Mouse (Mus musculus) neural tube, embryonic 15.5 days (tissue): ENCODE results near the gene Maats1. TPM values are rescaled to one million over a fixed set of nuclear protein-coding genes. Genes with fewer than 3 reads are reported as not detected.

Experiments
- ATAC-seq: fragments of 200-750 bp; cut with Nextera tagmentation; 2 replicates; pipeline ENCODE4 v1.8.0; 2017; ENCODE audit warnings: mild to moderate bottlenecking, moderate TSS enrichment, moderate library complexity; ENCODE audit not compliant: low FRiP score
- H3K27ac ChIP-seq: fragments of 300-500 bp; sonication (generic); replicated peaks from 2 replicates; pipeline ENCODE4 v1.5.1; 2015; ENCODE audit warnings: mild to moderate bottlenecking, inconsistent platforms
- H3K27me3 ChIP-seq: fragments of 300-500 bp; sonication (generic); replicated peaks from 2 replicates; pipeline ENCODE4 v1.6.1; 2015; ENCODE audit warnings: inconsistent platforms
- H3K36me3 ChIP-seq: fragments of 300-500 bp; sonication (generic); 2 replicates; pipeline ENCODE4 v1.6.1; 2015; ENCODE audit warnings: inconsistent platforms
- H3K4me1 ChIP-seq: fragments of 300-500 bp; sonication (generic); 2 replicates; pipeline ENCODE4 v1.6.1; 2015; ENCODE audit warnings: inconsistent platforms
- H3K4me2 ChIP-seq: fragments of 300-500 bp; sonication (generic); 2 replicates; pipeline ENCODE4 v1.6.1; 2015; ENCODE audit warnings: inconsistent platforms, mild to moderate bottlenecking, moderate library complexity
- H3K4me3 ChIP-seq: fragments of 300-500 bp; sonication (generic); replicated peaks from 2 replicates; pipeline ENCODE4 v1.5.1; 2015; ENCODE audit warnings: mild to moderate bottlenecking, inconsistent platforms
- H3K9ac ChIP-seq: fragments of 300-500 bp; sonication (generic); replicated peaks from 2 replicates; pipeline ENCODE4 v1.6.1; 2015; ENCODE audit warnings: mild to moderate bottlenecking, inconsistent platforms
- H3K9me3 ChIP-seq: fragments of 300-500 bp; sonication (generic); replicated peaks from 2 replicates; pipeline ENCODE4 v1.6.1; 2016; ENCODE audit warnings: inconsistent platforms
- WGBS: fragments of 180-500 bp; shearing (Covaris S2); methylation state at CpG from one replicate; pipeline ENCODE4 v1.1.7; 2015; ENCODE audit warnings: mixed read lengths; 5-methylcytosine and 5-hydroxymethylcytosine counted together
- polyA plus RNA-seq: library from polyadenylated mRNA; unstranded; fragments of >200 nt; fragmentation: Nextera tagmentation; extraction: Ambion mirVana; gene quantifications from 2 replicates; pipeline ENCODE4 v1.2.1, GENCODE M21; 2015

The Maats1 gene
- polyA plus RNA-seq = 0.40 and 0.88 TPM in 2 replicates

- Histone ChIP-seq H3K4me2 (peak within 1 kb of the TSS; percentile 85), H3K4me1 (peaks cover 9% of the 10 kb centered on the region), H3K36me3 (no peaks in the 10 kb centered on the region), H3K27me3 (no peaks in the 10 kb centered on the region), H3K9ac (peak within 1 kb of the TSS; percentile 54), H3K27ac (peak within 1 kb of the TSS; percentile 61; the same call in 1 of the 2 replicates), H3K9me3 (no peaks in the 10 kb centered on the region), H3K4me3 (peak within 1 kb of the TSS; percentile 48)
- WGBS = 8% methylated on average over 30 of the region's 30 CpGs
- peak; percentile 92 for ATAC-seq
These were observed at the start of gene Maats1 for GRCm38 (mm10) chr16:38341396-38342324. TSS of gene Maats1 (minus strand) at chr16:38342143.

- H3K9ac ChIP-seq = no peak overlapping the region
- H3K36me3 ChIP-seq = no peaks in the 10 kb centered on the region
- WGBS = 95% methylated on average over 7 of the region's 7 CpGs
- no peak overlapping the region for H3K27ac ChIP-seq
- no peaks in the 10 kb centered on the region for H3K9me3 ChIP-seq
- no peak for ATAC-seq
- no peaks in the 10 kb centered on the region for H3K27me3 ChIP-seq
- no peaks in the 10 kb centered on the region for H3K4me1 ChIP-seq
- H3K4me2 ChIP-seq = no peak overlapping the region
- H3K4me3 ChIP-seq = no peak overlapping the region
These were observed 48.4 kb upstream of the Maats1 start for GRCm38 (mm10) chr16:38390322-38390721.

GRCm38 (mm10) chr16:38389284-38389893, 47.4 kb upstream of the Maats1 start:
- H3K4me3 ChIP-seq = no peak overlapping the region
- ATAC-seq = no peak
- WGBS = 71% methylated on average over 8 of the region's 8 CpGs
- H3K9ac ChIP-seq = no peak overlapping the region
- H3K9me3 ChIP-seq = no peaks in the 10 kb centered on the region
- H3K4me1 ChIP-seq = no peaks in the 10 kb centered on the region
- H3K4me2 ChIP-seq = no peak overlapping the region
- H3K27ac ChIP-seq = no peak overlapping the region
- H3K36me3 ChIP-seq = no peaks in the 10 kb centered on the region
- H3K27me3 ChIP-seq = no peaks in the 10 kb centered on the region

GRCm38 (mm10) chr16:38388757-38389156, 46.8 kb upstream of the Maats1 start:
- no peak overlapping the region for H3K9ac ChIP-seq
- H3K4me1 ChIP-seq = no peaks in the 10 kb centered on the region
- H3K27ac ChIP-seq = no peak overlapping the region
- H3K9me3 ChIP-seq = no peaks in the 10 kb centered on the region
- H3K27me3 ChIP-seq = no peaks in the 10 kb centered on the region
- H3K4me2 ChIP-seq = no peak overlapping the region
- H3K36me3 ChIP-seq = no peaks in the 10 kb centered on the region
- WGBS = 80% methylated on average over 6 of the region's 6 CpGs
- ATAC-seq = no peak
- H3K4me3 ChIP-seq = no peak overlapping the region

GRCm38 (mm10) chr16:38387389-38387788, 45.4 kb upstream of the Maats1 start:
- Histone ChIP-seq H3K36me3 (no peaks in the 10 kb centered on the region), H3K9ac (no peak overlapping the region), H3K4me2 (no peak overlapping the region), H3K27ac (no peak overlapping the region), H3K9me3 (no peaks in the 10 kb centered on the region), H3K4me3 (no peak overlapping the region), H3K4me1 (no peaks in the 10 kb centered on the region), H3K27me3 (no peaks in the 10 kb centered on the region)
- WGBS = 88% methylated on average over 6 of the region's 6 CpGs
- no peak for ATAC-seq

- WGBS = 92% methylated on average over 4 of the region's 4 CpGs
- Histone ChIP-seq H3K4me2 (no peak overlapping the region), H3K9me3 (no peaks in the 10 kb centered on the region), H3K4me1 (no peaks in the 10 kb centered on the region), H3K9ac (no peak overlapping the region), H3K27me3 (no peaks in the 10 kb centered on the region), H3K27ac (no peak overlapping the region), H3K36me3 (no peaks in the 10 kb centered on the region), H3K4me3 (no peak overlapping the region)
- no peak for ATAC-seq
These were observed 43.8 kb upstream of the Maats1 start for GRCm38 (mm10) chr16:38385700-38386099.

- Histone ChIP-seq H3K27ac (no peak overlapping the region), H3K27me3 (no peaks in the 10 kb centered on the region), H3K4me1 (no peaks in the 10 kb centered on the region), H3K9ac (no peak overlapping the region), H3K4me2 (no peak overlapping the region), H3K36me3 (no peaks in the 10 kb centered on the region), H3K9me3 (no peaks in the 10 kb centered on the region), H3K4me3 (no peak overlapping the region)
- 92% methylated on average over 6 of the region's 6 CpGs for WGBS
- no peak for ATAC-seq
These were observed 43.3 kb upstream of the Maats1 start for GRCm38 (mm10) chr16:38385184-38385634.

GRCm38 (mm10) chr16:38383683-38384082, 41.7 kb upstream of the Maats1 start:
- no peaks in the 10 kb centered on the region for H3K36me3 ChIP-seq
- 79% methylated on average over 2 of the region's 2 CpGs for WGBS

GRCm38 (mm10) chr16:38379926-38380325, 38.0 kb upstream of the Maats1 start:
- WGBS = 93% methylated on average over 3 of the region's 3 CpGs
- Histone ChIP-seq H3K4me1 (peaks cover 12% of the 10 kb centered on the region), H3K4me3 (no peak overlapping the region), H3K9ac (no peak overlapping the region), H3K4me2 (no peak overlapping the region), H3K27ac (no peak overlapping the region), H3K27me3 (no peaks in the 10 kb centered on the region), H3K9me3 (no peaks in the 10 kb centered on the region), H3K36me3 (no peaks in the 10 kb centered on the region)
- no peak for ATAC-seq

More at GRCm38 (mm10) chr16:38383683-38384082, 41.7 kb upstream of the Maats1 start:
- Histone ChIP-seq H3K9ac (no peak overlapping the region), H3K4me2 (no peak overlapping the region), H3K9me3 (no peaks in the 10 kb centered on the region), H3K4me3 (no peak overlapping the region), H3K4me1 (no peaks in the 10 kb centered on the region), H3K27me3 (no peaks in the 10 kb centered on the region), H3K27ac (no peak overlapping the region)
- no peak for ATAC-seq

- Histone ChIP-seq H3K4me3 (no peak overlapping the region), H3K36me3 (no peaks in the 10 kb centered on the region), H3K9ac (no peak overlapping the region), H3K4me1 (peaks cover 12% of the 10 kb centered on the region), H3K4me2 (no peak overlapping the region), H3K27ac (no peak overlapping the region), H3K9me3 (no peaks in the 10 kb centered on the region), H3K27me3 (no peaks in the 10 kb centered on the region)
- 13% methylated on average over 3 of the region's 3 CpGs for WGBS
- ATAC-seq = no peak
These were observed 37.5 kb upstream of the Maats1 start for GRCm38 (mm10) chr16:38379493-38379892.

- Histone ChIP-seq H3K9me3 (no peaks in the 10 kb centered on the region), H3K27me3 (no peaks in the 10 kb centered on the region), H3K9ac (no peak overlapping the region), H3K4me1 (peaks cover 12% of the 10 kb centered on the region), H3K36me3 (no peaks in the 10 kb centered on the region), H3K4me3 (no peak overlapping the region), H3K4me2 (no peak overlapping the region), H3K27ac (no peak overlapping the region)
- ATAC-seq = no peak
- WGBS = 59% methylated on average over 6 of the region's 6 CpGs
These were observed 37.1 kb upstream of the Maats1 start for GRCm38 (mm10) chr16:38379088-38379487.

GRCm38 (mm10) chr16:38378591-38378990, 36.6 kb upstream of the Maats1 start:
- Histone ChIP-seq H3K36me3 (no peaks in the 10 kb centered on the region), H3K4me1 (peaks cover 12% of the 10 kb centered on the region), H3K4me2 (no peak overlapping the region), H3K27me3 (no peaks in the 10 kb centered on the region), H3K27ac (no peak overlapping the region), H3K9ac (no peak overlapping the region), H3K4me3 (no peak overlapping the region), H3K9me3 (no peaks in the 10 kb centered on the region)
- WGBS = 78% methylated on average over 6 of the region's 6 CpGs
- no peak for ATAC-seq
